In the genomic region with DNA sequence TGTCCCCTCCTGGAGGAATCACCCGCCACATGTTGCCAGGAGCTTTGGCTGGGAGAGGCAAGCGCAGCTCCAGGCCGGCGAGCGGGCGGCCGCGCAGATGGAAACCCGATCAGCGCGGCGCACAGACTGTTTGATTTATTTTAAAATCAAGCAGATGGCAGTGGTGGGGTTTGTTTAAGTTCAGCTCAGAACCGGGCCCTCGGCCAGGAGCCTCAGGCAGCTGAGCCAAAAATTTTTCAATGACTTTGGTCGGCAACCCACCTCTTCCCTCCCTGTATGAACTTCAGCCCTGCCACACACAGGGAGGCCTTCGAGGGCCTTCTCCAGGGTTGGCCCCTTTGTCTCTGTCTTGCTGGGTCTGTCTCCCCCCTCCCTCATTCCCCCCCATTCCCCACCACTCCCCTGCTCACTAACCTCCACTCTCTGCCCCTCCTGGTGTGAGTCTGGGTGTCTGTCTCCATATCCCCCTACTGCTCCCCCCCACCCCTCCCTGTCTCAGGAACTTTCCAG, we compare ENCODE assay signal across 8 mouse cellular contexts. TPM values are rescaled to one million over a fixed set of nuclear protein-coding genes. Genes with fewer than 3 reads are reported as not detected.
DNase-seq lines count a peak whose midpoint lies in the region; ATAC-seq and TF ChIP-seq lines count a peak whose summit lies in the region.

No protein-coding gene starts in this region.

- no peak overlapping the region for H3K4me3 ChIP-seq in hindbrain, postnatal 0 days (ENCODE audit: low read length)
- peak overlapping the region; percentile 31 for H3K4me3 ChIP-seq in small intestine, adult 2 months (ENCODE audit: low read depth, low read length)

- peak; percentile 52 for ATAC-seq in hindbrain, postnatal 0 days

- H3K4me1 ChIP-seq in hindbrain, postnatal 0 days (ENCODE audit: insufficient read depth, low read length), result peaks cover 44% of the 10 kb centered on the region
- H3K4me1 ChIP-seq in small intestine, adult 2 months (ENCODE audit: control insufficient read depth, insufficient read depth, insufficient read length, low read length), result peaks cover 15% of the 10 kb centered on the region

- peak; percentile 76 to 87 for DNase-seq in adrenal gland, adult (ENCODE audit: inconsistent age in 2 of 2, low spot score in 1 of 2)
- peak; percentile 90 for DNase-seq in embryo, embryonic 11 days
- DNase-seq in gastrocnemius, postnatal 14 days, result peak; percentile 83
- peak; percentile 89 for DNase-seq in hindbrain, postnatal 0 days (ENCODE audit: low spot score)
- DNase-seq in left cerebral cortex, postnatal 10 days (ENCODE audit: extremely low spot score in 1 of 2, low spot score in 2 of 2), result peak; percentile 85 to 90
- peak; percentile 83 to 94 for DNase-seq in lung, postnatal 4 days
- no peak for DNase-seq in testis, postnatal 14 days (ENCODE audit: low spot score)

- peak overlapping the region; percentile 35; the same call in 1 of the 2 replicates for H3K9ac ChIP-seq in hindbrain, postnatal 0 days (replicated peaks; ENCODE audit: low read length)

- peak overlapping the region; percentile 45 for H3K4me2 ChIP-seq in hindbrain, postnatal 0 days (ENCODE audit: low read depth, low read length)

- no peak; the same call in 1 of the 2 replicates for TF ChIP-seq CTCF in hindbrain, postnatal 0 days (IDR thresholded peaks at IDR 0.05; ENCODE audit: low read depth)
- no peak for TF ChIP-seq CTCF in small intestine, adult 2 months (IDR thresholded peaks at IDR 0.05; ENCODE audit: extremely low read depth, insufficient read length, insufficient replicate concordance, low read depth, low read length)

- no peaks in the 10 kb centered on the region for H3K9me3 ChIP-seq in hindbrain, postnatal 0 days (ENCODE audit: low read length)

- intact Hi-C loops in gastrocnemius, postnatal 14 days (cut with DNase I; ENCODE audit: low total_unique reads), result no loop called here
- intact Hi-C loops in left cerebral cortex, postnatal 10 days (cut with DNase I), result loop anchor here (10.0 kb wide), 1 partner anchor 90 kb away; a partner anchor contains a TSS

- H3K27ac ChIP-seq in hindbrain, postnatal 0 days, result peak overlapping the region; percentile 79
- H3K27ac ChIP-seq in small intestine, adult 2 months (ENCODE audit: insufficient read depth, low read depth, low read length), result peak overlapping the region; percentile 37

- TF ChIP-seq POLR2A in small intestine, adult 2 months (IDR thresholded peaks at IDR 0.05; ENCODE audit: low read depth, low read length), result no peak

- no peaks in the 10 kb centered on the region for H3K27me3 ChIP-seq in hindbrain, postnatal 0 days (ENCODE audit: insufficient read depth, low read length)
- peaks cover 7% of the 10 kb centered on the region; the same call in 1 of the 2 replicates for H3K27me3 ChIP-seq in small intestine, adult 2 months (ENCODE audit: control insufficient read depth, insufficient read depth, low read length)

- 10% methylated on average over 16 of the region's 16 CpGs for WGBS in hindbrain, postnatal 0 days
- 2% methylated on average over 16 of the region's 16 CpGs for WGBS in small intestine, adult 2 months

- no peaks in the 10 kb centered on the region for H3K36me3 ChIP-seq in hindbrain, postnatal 0 days (ENCODE audit: insufficient read depth, low read length)
- no peaks in the 10 kb centered on the region for H3K36me3 ChIP-seq in small intestine, adult 2 months (ENCODE audit: control insufficient read depth, insufficient read depth, low read length)

RNA-seq across cellular contexts. Expression of a gene that starts 36.7 kb away (rescaled TPM):
- 10 to 100 TPM; 22.7 to 28.7 TPM for total RNA-seq in gastrocnemius, postnatal 14 days (2021)
- total RNA-seq in hindbrain, postnatal 0 days (2014; rRNA removed), result 37.5 and 48.3 TPM in 2 replicates
- 12.3 and 13.4 TPM in 2 replicates for polyA plus RNA-seq in hindbrain, postnatal 0 days (2015; fragmentation: Nextera tagmentation; extraction: Ambion mirVana)
- 10 to 100 TPM; 41.7 to 45.3 TPM for total RNA-seq in left cerebral cortex, postnatal 10 days (2021)
- 29.6 and 55.9 TPM in 2 replicates for polyA plus RNA-seq in small intestine, adult 2 months (2012; rRNA removed)
